15 mouse cellular contexts compared by ENCODE assay signal in genomic region chr4:117849506-117849905, GRCm38 (mm10). TPM values are rescaled to one million over a fixed set of nuclear protein-coding genes. Genes with fewer than 3 reads are reported as not detected.
DNase-seq lines count a peak whose midpoint lies in the region; ATAC-seq and TF ChIP-seq lines count a peak whose summit lies in the region.
"Had no signal": no experiment of that assay in that cellular context is flagged by ENCODE, and none has a peak within 500 bp of the region (broad histone marks: within the 10 kb centered on the region; RNA-seq: fewer than 3 reads in every experiment).

No protein-coding gene starts in this region.

- ATAC-seq in neural tube, embryonic 11.5 days (ENCODE audit: insufficient read depth, low FRiP score, low TSS enrichment): 0 out of 2 replicates have a peak, but pooled peaks have one; percentile 45
- peak; percentile 39; the same call in 1 of the 2 replicates for ATAC-seq in hindbrain, embryonic 11.5 days (ENCODE audit: low FRiP score)
- ATAC-seq in midbrain, embryonic 12.5 days (ENCODE audit: low FRiP score, low read depth): peak; percentile 31
- no peak for ATAC-seq in monocyte, adult 5-6 weeks (replicated peaks; ENCODE audit: insufficient number of reproducible peaks, low FRiP score, low TSS enrichment, poor library complexity, severe bottlenecking)
- ATAC-seq in megakaryocyte, adult 5-6 weeks (ENCODE audit: poor library complexity, severe bottlenecking): no peak
- ATAC-seq: liver, embryonic 12.5 days; lung, postnatal 0 days had no signal

- H3K27me3 ChIP-seq in neural tube, embryonic 11.5 days (ENCODE audit: control insufficient read depth, insufficient read depth, low read length): no peaks in the 10 kb centered on the region
- no peaks in the 10 kb centered on the region for H3K27me3 ChIP-seq in hindbrain, embryonic 11.5 days (ENCODE audit: control insufficient read depth, insufficient read depth, low read length)
- peaks cover 3% of the 10 kb centered on the region; the same call in 1 of the 2 replicates for H3K27me3 ChIP-seq in midbrain, embryonic 12.5 days
- H3K27me3 ChIP-seq: stomach, embryonic 15.5 days had no signal

- 31% methylated on average over 5 of the region's 5 CpGs for WGBS in neural tube, embryonic 11.5 days
- whole genome bisulfite sequencing in hindbrain, embryonic 11.5 days: 35% methylated on average over 5 of the region's 5 CpGs
- 17% methylated on average over 5 of the region's 5 CpGs for WGBS in midbrain, embryonic 12.5 days
- 67% methylated on average over 5 of the region's 5 CpGs for WGBS in olfactory bulb, adult 2 months

- DNase-seq in neural tube, embryonic 11.5 days (ENCODE audit: low spot score): no peak
- DNase-seq in neural tube, embryonic 10.5 days (ENCODE audit: extremely low spot score, low spot score): no peak
- DNase-seq in hindbrain, embryonic 11.5 days (ENCODE audit: low spot score): no peak
- DNase-seq in right cerebral cortex, postnatal 14 days: no peak
- DNase-seq: gastrocnemius, postnatal 10 days; heart, postnatal 36 days; kidney, adult 18-20 months; thymus, postnatal 25 days had no signal

- no peak for TF ChIP-seq POLR2A in olfactory bulb, adult 2 months (IDR thresholded peaks at IDR 0.05; ENCODE audit: insufficient read depth, low read depth, low read length)

- H3K4me1 ChIP-seq in neural tube, embryonic 11.5 days (ENCODE audit: control insufficient read depth, insufficient read depth, low read length): no peaks in the 10 kb centered on the region
- H3K4me1 ChIP-seq in hindbrain, embryonic 11.5 days (replicated peaks; ENCODE audit: control insufficient read depth, insufficient read depth, low read length): peaks cover 10% of the 10 kb centered on the region
- peaks cover 24% of the 10 kb centered on the region for H3K4me1 ChIP-seq in midbrain, embryonic 12.5 days
- H3K4me1 ChIP-seq in olfactory bulb, adult 2 months (ENCODE audit: control insufficient read depth, insufficient read depth, low read length): peaks cover 10% of the 10 kb centered on the region
- H3K4me1 ChIP-seq: stomach, embryonic 15.5 days had no signal

- no peak for TF ChIP-seq CTCF in olfactory bulb, adult 2 months (IDR thresholded peaks at IDR 0.05; ENCODE audit: insufficient read depth, low read depth, low read length)

- no peak overlapping the region for H3K27ac ChIP-seq in neural tube, embryonic 11.5 days (ENCODE audit: low read depth, low read length)
- no peak overlapping the region for H3K27ac ChIP-seq in hindbrain, embryonic 11.5 days (ENCODE audit: low read depth, low read length)
- H3K27ac ChIP-seq in midbrain, embryonic 12.5 days (replicated peaks): no peak overlapping the region
- H3K27ac ChIP-seq in olfactory bulb, adult 2 months (ENCODE audit: insufficient read depth, low read depth, low read length): 0 out of 2 replicates have a peak overlapping the region, but pooled peaks have one; percentile 8
- H3K27ac ChIP-seq: stomach, embryonic 15.5 days had no signal

- H3K9me3 ChIP-seq in neural tube, embryonic 11.5 days (ENCODE audit: control insufficient read depth, low read length): no peaks in the 10 kb centered on the region
- H3K9me3 ChIP-seq in hindbrain, embryonic 11.5 days (ENCODE audit: control insufficient read depth, low read length): no peaks in the 10 kb centered on the region
- H3K9me3 ChIP-seq in midbrain, embryonic 12.5 days: no peaks in the 10 kb centered on the region
- H3K9me3 ChIP-seq: liver, embryonic 12.5 days; stomach, embryonic 15.5 days had no signal

- H3K4me2 ChIP-seq in neural tube, embryonic 11.5 days (ENCODE audit: low read depth): no peak overlapping the region
- peak overlapping the region; percentile 17; the same call in 1 of the 2 replicates for H3K4me2 ChIP-seq in hindbrain, embryonic 11.5 days (replicated peaks; ENCODE audit: low read depth, low read length)
- peak overlapping the region; percentile 21; the same call in 1 of the 2 replicates for H3K4me2 ChIP-seq in midbrain, embryonic 12.5 days (replicated peaks)
- H3K4me2 ChIP-seq: liver, embryonic 12.5 days; stomach, embryonic 15.5 days had no signal

- no peaks in the 10 kb centered on the region for H3K36me3 ChIP-seq in neural tube, embryonic 11.5 days (ENCODE audit: control insufficient read depth, insufficient read depth, low read length)
- H3K36me3 ChIP-seq in hindbrain, embryonic 11.5 days (ENCODE audit: control insufficient read depth, insufficient read depth, low read length): no peaks in the 10 kb centered on the region
- no peaks in the 10 kb centered on the region for H3K36me3 ChIP-seq in midbrain, embryonic 12.5 days
- H3K36me3 ChIP-seq: stomach, embryonic 15.5 days had no signal

- no peak overlapping the region for H3K4me3 ChIP-seq in neural tube, embryonic 11.5 days (ENCODE audit: low read depth, low read length)
- no peak overlapping the region for H3K4me3 ChIP-seq in hindbrain, embryonic 11.5 days (ENCODE audit: low read depth, low read length)
- H3K4me3 ChIP-seq in midbrain, embryonic 12.5 days: no peak overlapping the region
- H3K4me3 ChIP-seq in olfactory bulb, adult 2 months (ENCODE audit: insufficient read depth, low read depth, low read length): no peak overlapping the region
- H3K4me3 ChIP-seq: liver, embryonic 12.5 days; stomach, embryonic 15.5 days had no signal

- peak overlapping the region; percentile 7; the same call in 1 of the 2 replicates for H3K9ac ChIP-seq in neural tube, embryonic 11.5 days (ENCODE audit: low read length)
- 0 out of 2 replicates have a peak overlapping the region, but pooled peaks have one; percentile 19 for H3K9ac ChIP-seq in hindbrain, embryonic 11.5 days (ENCODE audit: low read depth, low read length)
- peak overlapping the region; percentile 12; the same call in 1 of the 2 replicates for H3K9ac ChIP-seq in midbrain, embryonic 12.5 days (replicated peaks)
- H3K9ac ChIP-seq: liver, embryonic 12.5 days; stomach, embryonic 15.5 days had no signal

RNA-seq across cellular contexts. Expression of gene Slc6a9, which starts 15.2 kb away (rescaled TPM):
- 7.4 and 8.4 TPM in 2 replicates for polyA plus RNA-seq in neural tube, embryonic 11.5 days (2014; fragmentation: Nextera tagmentation; extraction: Ambion mirVana)
- polyA plus RNA-seq in hindbrain, embryonic 11.5 days (2014; fragmentation: Nextera tagmentation; extraction: Ambion mirVana): 6.2 and 7.1 TPM in 2 replicates
- polyA plus RNA-seq in midbrain, embryonic 12.5 days (2016; fragmentation: Nextera tagmentation; extraction: Ambion mirVana): 10.4 and 12.4 TPM in 2 replicates
- polyA plus RNA-seq in olfactory bulb, adult 2 months (2012; ENCODE audit: insufficient read depth, insufficient read length, low replicate concordance, missing spikeins): not detected in 2 replicates
- total RNA-seq in monocyte, adult 5-6 weeks (2017): 1.8 to 2.8 TPM in 2 of 3 replicates, not detected in the other
- total RNA-seq in megakaryocyte, adult 5-6 weeks (2015): 0.76 and 2.6 TPM in 2 replicates
- 1.9 and 6.1 TPM in 2 replicates for total RNA-seq in megakaryocyte, adult 5-6 weeks (2017)

RNA-seq across cellular contexts. Expression of gene Ccdc24, which starts 22.9 kb away (rescaled TPM):
- 0.81 and 1.8 TPM in 2 replicates for polyA plus RNA-seq in neural tube, embryonic 11.5 days (2014; fragmentation: Nextera tagmentation; extraction: Ambion mirVana)
- 1.7 and 1.8 TPM in 2 replicates for polyA plus RNA-seq in hindbrain, embryonic 11.5 days (2014; fragmentation: Nextera tagmentation; extraction: Ambion mirVana)
- 2.2 and 2.4 TPM in 2 replicates for polyA plus RNA-seq in midbrain, embryonic 12.5 days (2016; fragmentation: Nextera tagmentation; extraction: Ambion mirVana)
- polyA plus RNA-seq in olfactory bulb, adult 2 months (2012; ENCODE audit: insufficient read depth, insufficient read length, low replicate concordance, missing spikeins): not detected in 2 replicates
- total RNA-seq in monocyte, adult 5-6 weeks (2017): not detected in 3 replicates
- total RNA-seq in megakaryocyte, adult 5-6 weeks (2015): not detected in 2 replicates
- not detected in 2 replicates for total RNA-seq in megakaryocyte, adult 5-6 weeks (2017)

RNA-seq across cellular contexts. Expression of gene B4galt2, which starts 33.8 kb away (rescaled TPM):
- polyA plus RNA-seq in neural tube, embryonic 11.5 days (2014; fragmentation: Nextera tagmentation; extraction: Ambion mirVana): 30.9 and 32.1 TPM in 2 replicates
- 27.3 and 27.9 TPM in 2 replicates for polyA plus RNA-seq in hindbrain, embryonic 11.5 days (2014; fragmentation: Nextera tagmentation; extraction: Ambion mirVana)
- polyA plus RNA-seq in midbrain, embryonic 12.5 days (2016; fragmentation: Nextera tagmentation; extraction: Ambion mirVana): 39.7 and 44.2 TPM in 2 replicates
- not detected in 2 replicates for polyA plus RNA-seq in olfactory bulb, adult 2 months (2012; ENCODE audit: insufficient read depth, insufficient read length, low replicate concordance, missing spikeins)
- total RNA-seq in monocyte, adult 5-6 weeks (2017): not detected in 3 replicates
- not detected in 2 replicates for total RNA-seq in megakaryocyte, adult 5-6 weeks (2015)
- 0.61 TPM in 1 of 2 replicates, not detected in the other for total RNA-seq in megakaryocyte, adult 5-6 weeks (2017)

RNA-seq across cellular contexts. Expression of gene Atp6v0b, which starts 37.6 kb away (rescaled TPM):
- polyA plus RNA-seq in neural tube, embryonic 11.5 days (2014; fragmentation: Nextera tagmentation; extraction: Ambion mirVana): 235 and 249 TPM in 2 replicates
- 233 and 246 TPM in 2 replicates for polyA plus RNA-seq in hindbrain, embryonic 11.5 days (2014; fragmentation: Nextera tagmentation; extraction: Ambion mirVana)
- 256 and 264 TPM in 2 replicates for polyA plus RNA-seq in midbrain, embryonic 12.5 days (2016; fragmentation: Nextera tagmentation; extraction: Ambion mirVana)
- polyA plus RNA-seq in olfactory bulb, adult 2 months (2012; ENCODE audit: insufficient read depth, insufficient read length, low replicate concordance, missing spikeins): not detected in 2 replicates
- total RNA-seq in monocyte, adult 5-6 weeks (2017): 121 to 188 TPM (median 178 TPM) in 3 replicates
- total RNA-seq in megakaryocyte, adult 5-6 weeks (2015): 482 and 584 TPM in 2 replicates
- total RNA-seq in megakaryocyte, adult 5-6 weeks (2017): 229 and 245 TPM in 2 replicates

RNA-seq across cellular contexts. Expression of gene Dph2, which starts 42.3 kb away (rescaled TPM):
- polyA plus RNA-seq in neural tube, embryonic 11.5 days (2014; fragmentation: Nextera tagmentation; extraction: Ambion mirVana): 23.8 and 25.0 TPM in 2 replicates
- polyA plus RNA-seq in hindbrain, embryonic 11.5 days (2014; fragmentation: Nextera tagmentation; extraction: Ambion mirVana): 21.0 and 26.8 TPM in 2 replicates
- polyA plus RNA-seq in midbrain, embryonic 12.5 days (2016; fragmentation: Nextera tagmentation; extraction: Ambion mirVana): 23.4 and 27.3 TPM in 2 replicates
- not detected in 2 replicates for polyA plus RNA-seq in olfactory bulb, adult 2 months (2012; ENCODE audit: insufficient read depth, insufficient read length, low replicate concordance, missing spikeins)
- total RNA-seq in monocyte, adult 5-6 weeks (2017): 2.1 to 15.0 TPM (median 4.2 TPM) in 3 replicates
- total RNA-seq in megakaryocyte, adult 5-6 weeks (2015): 5.2 and 6.5 TPM in 2 replicates
- 4.1 and 4.3 TPM in 2 replicates for total RNA-seq in megakaryocyte, adult 5-6 weeks (2017)

Comparison
In these comparisons a context has a peak if more than half of its experiments do, and no peak if none do; other contexts are left out.
1. ATAC-seq: peak in neural tube, embryonic 11.5 days (single experiment), hindbrain, embryonic 11.5 days (single experiment) and midbrain, embryonic 12.5 days (single experiment); none in monocyte, adult 5-6 weeks (single experiment) and megakaryocyte, adult 5-6 weeks (single experiment).
2. RNA of gene Slc6a9, which starts 15.2 kb away (polyA plus RNA-seq): not detected in olfactory bulb, adult 2 months; 10.4 to 12.4 TPM in midbrain, embryonic 12.5 days, 7.4 to 8.4 TPM in neural tube, embryonic 11.5 days and 6.2 to 7.1 TPM in hindbrain, embryonic 11.5 days; every median in the first group is over 10 times any median in the second.
3. RNA of gene B4galt2, which starts 33.8 kb away (polyA plus RNA-seq): 39.7 to 44.2 TPM in midbrain, embryonic 12.5 days, 30.9 to 32.1 TPM in neural tube, embryonic 11.5 days and 27.3 to 27.9 TPM in hindbrain, embryonic 11.5 days; not detected in olfactory bulb, adult 2 months; every median in the first group is over 10 times any median in the second.
4. Peak in every context shown above with its lines, with median percentiles within 50 percentile points of each other: H3K9ac ChIP-seq.